In genomic region chr8:94569419-94569818, GRCm38 (mm10) we compare ENCODE assay signal across 18 mouse cellular contexts.
"Had no signal": no experiment of that assay in that cellular context is flagged by ENCODE, and none has a peak within 500 bp of the region (broad histone marks: within the 10 kb centered on the region; RNA-seq: fewer than 3 reads in every experiment).

No protein-coding gene starts in this region.

- ATAC-seq: lung, postnatal 0 days had no signal

- DNase-seq: kidney, adult 11 months; kidney, adult 8-10 months; kidney, postnatal 10 days; kidney, postnatal 36 days; layer of hippocampus, postnatal 36 days; liver, embryonic 13.5 days; lung, embryonic 14.5 days; retina, postnatal 1 day; right cerebral cortex, postnatal 25 days; spleen, adult 18-20 months; thymus, adult 18-20 months; thymus, postnatal 36 days had no signal

- H3K9ac ChIP-seq: kidney, embryonic 15.5 days; liver, embryonic 13.5 days; lung, embryonic 14.5 days; midbrain, embryonic 12.5 days; neural tube, embryonic 13.5 days had no signal

- H3K4me1 ChIP-seq: liver, embryonic 13.5 days had no signal

- H3K4me3 ChIP-seq: kidney, embryonic 15.5 days; left cerebral cortex, adult 2 months; liver, embryonic 13.5 days; midbrain, embryonic 12.5 days; neural tube, embryonic 13.5 days had no signal

- H3K9me3 ChIP-seq: kidney, embryonic 15.5 days; liver, embryonic 13.5 days; midbrain, embryonic 12.5 days; neural tube, embryonic 13.5 days had no signal

- H3K4me2 ChIP-seq: kidney, embryonic 15.5 days; liver, embryonic 13.5 days; lung, embryonic 14.5 days; midbrain, embryonic 12.5 days; neural tube, embryonic 13.5 days had no signal

- H3K27me3 ChIP-seq: kidney, embryonic 15.5 days; liver, embryonic 13.5 days had no signal

- H3K27ac ChIP-seq: kidney, embryonic 15.5 days; left cerebral cortex, adult 2 months; liver, embryonic 13.5 days; macrophage; midbrain, embryonic 12.5 days; neural tube, embryonic 13.5 days had no signal
